In genomic region chr9:94691311-94692087, GRCm38 (mm10) we compare ENCODE assay signal across 10 mouse cellular contexts. TPM values are rescaled to one million over a fixed set of nuclear protein-coding genes. Genes with fewer than 3 reads are reported as not detected.
DNase-seq lines count a peak whose midpoint lies in the region; ATAC-seq lines count a peak whose summit lies in the region.
"Had no signal": no experiment of that assay in that cellular context is flagged by ENCODE, and none has a peak within 500 bp of the region (broad histone marks: within the 10 kb centered on the region; RNA-seq: fewer than 3 reads in every experiment).

No protein-coding gene starts in this region.

- no peaks in the 10 kb centered on the region for H3K9me3 ChIP-seq in liver, embryonic 11.5 days (ENCODE audit: control insufficient read depth, low read length)
- no peaks in the 10 kb centered on the region for H3K9me3 ChIP-seq in hindbrain, embryonic 12.5 days (replicated peaks)
- H3K9me3 ChIP-seq: midbrain, embryonic 12.5 days had no signal

- no peaks in the 10 kb centered on the region for H3K27me3 ChIP-seq in liver, embryonic 11.5 days (replicated peaks; ENCODE audit: control insufficient read depth, insufficient read depth, low read length)
- no peaks in the 10 kb centered on the region for H3K27me3 ChIP-seq in hindbrain, embryonic 12.5 days
- H3K27me3 ChIP-seq: midbrain, embryonic 12.5 days had no signal

- H3K9ac ChIP-seq in liver, embryonic 11.5 days (ENCODE audit: low read depth, low read length): no peak overlapping the region
- no peak overlapping the region for H3K9ac ChIP-seq in hindbrain, embryonic 12.5 days
- H3K9ac ChIP-seq: midbrain, embryonic 12.5 days had no signal

- DNase-seq in lung, postnatal 25 days (ENCODE audit: low spot score): peak; percentile 37
- DNase-seq in lung, postnatal 10 days: no peak
- no peak for DNase-seq in liver, embryonic 11.5 days (ENCODE audit: low spot score)
- peak; percentile 70 for DNase-seq in thymus, postnatal 14 days
- no peak for DNase-seq in gastrocnemius, adult 8-10 months (ENCODE audit: low spot score in 2 of 2)
- no peak for DNase-seq in left cerebral cortex, postnatal 25 days (ENCODE audit: low spot score in 2 of 2)
- DNase-seq: gastrocnemius, postnatal 10 days had no signal

- no peak overlapping the region for H3K4me3 ChIP-seq in brown adipose tissue, adult 24 weeks (ENCODE audit: insufficient read depth, low read depth, low read length)
- H3K4me3 ChIP-seq in liver, embryonic 11.5 days (ENCODE audit: low read depth, low read length): no peak overlapping the region
- no peak overlapping the region for H3K4me3 ChIP-seq in hindbrain, embryonic 12.5 days
- H3K4me3 ChIP-seq: midbrain, embryonic 12.5 days had no signal

- WGBS in liver, embryonic 11.5 days: 33% methylated on average over 10 of the region's 10 CpGs
- 64% methylated on average over 10 of the region's 10 CpGs for WGBS in hindbrain, embryonic 12.5 days

- intact Hi-C loops in left cerebral cortex, postnatal 25 days (cut with DNase I): no loop called here

- H3K4me2 ChIP-seq in liver, embryonic 11.5 days: peak overlapping the region; percentile 27
- no peak overlapping the region for H3K4me2 ChIP-seq in hindbrain, embryonic 12.5 days (replicated peaks)
- H3K4me2 ChIP-seq: midbrain, embryonic 12.5 days had no signal

- no peaks in the 10 kb centered on the region for H3K36me3 ChIP-seq in liver, embryonic 11.5 days (ENCODE audit: control insufficient read depth, insufficient read depth, low read length)
- no peaks in the 10 kb centered on the region for H3K36me3 ChIP-seq in hindbrain, embryonic 12.5 days
- H3K36me3 ChIP-seq: midbrain, embryonic 12.5 days had no signal

- H3K27ac ChIP-seq in brown adipose tissue, adult 24 weeks (replicated peaks; ENCODE audit: low read depth, low read length): peak overlapping the region; percentile 62
- peak overlapping the region; percentile 62; the same call in 1 of the 2 replicates for H3K27ac ChIP-seq in liver, embryonic 11.5 days (ENCODE audit: low read depth, low read length)
- H3K27ac ChIP-seq in hindbrain, embryonic 12.5 days: no peak overlapping the region
- H3K27ac ChIP-seq: midbrain, embryonic 12.5 days had no signal

- no peak for ATAC-seq in liver, embryonic 11.5 days (replicated peaks; ENCODE audit: low FRiP score)
- no peak for ATAC-seq in hindbrain, embryonic 12.5 days (ENCODE audit: low FRiP score)

- peaks cover 12% of the 10 kb centered on the region for H3K4me1 ChIP-seq in brown adipose tissue, adult 24 weeks (ENCODE audit: control insufficient read depth, insufficient read depth, insufficient read length, low read length)
- H3K4me1 ChIP-seq in liver, embryonic 11.5 days (replicated peaks; ENCODE audit: control insufficient read depth, insufficient read depth, low read length): peaks cover 21% of the 10 kb centered on the region
- no peaks in the 10 kb centered on the region for H3K4me1 ChIP-seq in hindbrain, embryonic 12.5 days
- H3K4me1 ChIP-seq: midbrain, embryonic 12.5 days had no signal

RNA-seq across cellular contexts. Expression of gene Slc9a9, which starts 21.8 kb away (rescaled TPM):
- 1.5 and 2.0 TPM in 2 replicates for polyA plus RNA-seq in brown adipose tissue, adult 24 weeks (2012; ENCODE audit: insufficient read depth, insufficient read length, missing spikeins)
- polyA plus RNA-seq in liver, embryonic 11.5 days (2014; fragmentation: Nextera tagmentation; extraction: Ambion mirVana): 1.9 and 2.3 TPM in 2 replicates
- total RNA-seq in gastrocnemius, adult 8-10 months (2022): 1 to 10 TPM in 3 of 4 experiments, under 1 TPM in 1; 0.99 to 1.8 (median 1.5) TPM
- 10 to 100 TPM; 17.9 to 24.0 TPM for total RNA-seq in left cerebral cortex, postnatal 25 days (2021)
- polyA plus RNA-seq in hindbrain, embryonic 12.5 days (2016; fragmentation: Nextera tagmentation; extraction: Ambion mirVana): 4.9 and 6.2 TPM in 2 replicates

Comparison
In these comparisons a context has a peak if more than half of its experiments do, and no peak if none do; other contexts are left out.
1. DNase-seq: peak in lung, postnatal 25 days (single experiment) and thymus, postnatal 14 days (single experiment); none in lung, postnatal 10 days (single experiment), liver, embryonic 11.5 days (single experiment), gastrocnemius, adult 8-10 months (0 of 2) and left cerebral cortex, postnatal 25 days (0 of 2).